Mouse (Mus musculus) neural tube, embryonic 15.5 days (tissue): ENCODE data around the gene Itpk1. TPM values are rescaled to one million over a fixed set of nuclear protein-coding genes. Genes with fewer than 3 reads are reported as not detected.
A peak's percentile ranks its signal among the peaks of the same experiment; 100 is the strongest.

Experiments used
- ATAC-seq: fragments of 200-750 bp; cut with Nextera tagmentation; 2 replicates; pipeline ENCODE4 v1.8.0; 2017; ENCODE audit warnings: mild to moderate bottlenecking, moderate TSS enrichment, moderate library complexity; ENCODE audit not compliant: low FRiP score
- H3K27ac ChIP-seq: fragments of 300-500 bp; sonication (generic); replicated peaks from 2 replicates; pipeline ENCODE4 v1.5.1; 2015; ENCODE audit warnings: mild to moderate bottlenecking, inconsistent platforms
- H3K27me3 ChIP-seq: fragments of 300-500 bp; sonication (generic); replicated peaks from 2 replicates; pipeline ENCODE4 v1.6.1; 2015; ENCODE audit warnings: inconsistent platforms
- H3K36me3 ChIP-seq: fragments of 300-500 bp; sonication (generic); 2 replicates; pipeline ENCODE4 v1.6.1; 2015; ENCODE audit warnings: inconsistent platforms
- H3K4me1 ChIP-seq: fragments of 300-500 bp; sonication (generic); 2 replicates; pipeline ENCODE4 v1.6.1; 2015; ENCODE audit warnings: inconsistent platforms
- H3K4me2 ChIP-seq: fragments of 300-500 bp; sonication (generic); 2 replicates; pipeline ENCODE4 v1.6.1; 2015; ENCODE audit warnings: inconsistent platforms, mild to moderate bottlenecking, moderate library complexity
- H3K4me3 ChIP-seq: fragments of 300-500 bp; sonication (generic); replicated peaks from 2 replicates; pipeline ENCODE4 v1.5.1; 2015; ENCODE audit warnings: mild to moderate bottlenecking, inconsistent platforms
- H3K9ac ChIP-seq: fragments of 300-500 bp; sonication (generic); replicated peaks from 2 replicates; pipeline ENCODE4 v1.6.1; 2015; ENCODE audit warnings: mild to moderate bottlenecking, inconsistent platforms
- H3K9me3 ChIP-seq: fragments of 300-500 bp; sonication (generic); replicated peaks from 2 replicates; pipeline ENCODE4 v1.6.1; 2016; ENCODE audit warnings: inconsistent platforms
- WGBS: fragments of 180-500 bp; shearing (Covaris S2); methylation state at CpG from one replicate; pipeline ENCODE4 v1.1.7; 2015; ENCODE audit warnings: mixed read lengths; 5-methylcytosine and 5-hydroxymethylcytosine counted together
- polyA plus RNA-seq: library from polyadenylated mRNA; unstranded; fragments of >200 nt; fragmentation: Nextera tagmentation; extraction: Ambion mirVana; gene quantifications from 2 replicates; pipeline ENCODE4 v1.2.1, GENCODE M21; 2015

Itpk1 gene
- polyA plus RNA-seq, 1 experiment from 2014 or later, result 42.7 TPM

GRCm38 (mm10) chr12:102554721-102555516 is 149.8 kb downstream of the Itpk1 start, which contains the start of gene Chga:
Gene Chga (plus strand): TSS chr12:102554969.
- Histone ChIP-seq H3K4me2 (peak within 1 kb of the TSS; percentile 70), H3K27me3 (0 out of 2 replicates have a peak, but pooled peaks cover 10% of the 10 kb centered on the region), H3K9me3 (no peaks in the 10 kb centered on the region), H3K4me3 (peak within 1 kb of the TSS; percentile 64), H3K27ac (peak within 1 kb of the TSS; percentile 87), H3K4me1 (peaks cover 29% of the 10 kb centered on the region), H3K36me3 (no peaks in the 10 kb centered on the region; the same call in 1 of the 2 replicates), H3K9ac (peak within 1 kb of the TSS; percentile 72)
- 3% methylated on average over 47 of the region's 48 CpGs for WGBS
- ATAC-seq, result peak; percentile 91

GRCm38 (mm10) chr12:102553705-102554275 is 150.9 kb downstream of the Itpk1 start:
- Histone ChIP-seq H3K27me3 (0 out of 2 replicates have a peak, but pooled peaks cover 10% of the 10 kb centered on the region), H3K9me3 (no peaks in the 10 kb centered on the region), H3K4me2 (peak overlapping the region; percentile 70), H3K4me1 (peaks cover 29% of the 10 kb centered on the region), H3K9ac (0 out of 2 replicates have a peak overlapping the region, but pooled peaks have one; percentile 43), H3K27ac (no peak overlapping the region), H3K36me3 (no peaks in the 10 kb centered on the region; the same call in 1 of the 2 replicates), H3K4me3 (peak overlapping the region; percentile 64)
- 80% methylated on average over 14 of the region's 14 CpGs for WGBS
- peak; percentile 9; the same call in 1 of the 2 replicates for ATAC-seq

GRCm38 (mm10) chr12:102552001-102552400 is 152.7 kb downstream of the Itpk1 start:
- Histone ChIP-seq H3K9ac (no peak overlapping the region), H3K4me3 (no peak overlapping the region), H3K4me2 (no peak overlapping the region), H3K36me3 (no peaks in the 10 kb centered on the region), H3K4me1 (peaks cover 29% of the 10 kb centered on the region), H3K9me3 (no peaks in the 10 kb centered on the region), H3K27me3 (0 out of 2 replicates have a peak, but pooled peaks cover 10% of the 10 kb centered on the region), H3K27ac (no peak overlapping the region)
- WGBS, result 36% methylated on average over 6 of the region's 6 CpGs
- no peak for ATAC-seq

GRCm38 (mm10) chr12:102551186-102551585 is 153.5 kb downstream of the Itpk1 start:
- H3K9me3 ChIP-seq, result no peaks in the 10 kb centered on the region
- peaks cover 28% of the 10 kb centered on the region for H3K4me1 ChIP-seq
- H3K4me2 ChIP-seq, result no peak overlapping the region
- 0 out of 2 replicates have a peak, but pooled peaks cover 10% of the 10 kb centered on the region for H3K27me3 ChIP-seq
- no peak overlapping the region for H3K27ac ChIP-seq
- no peak overlapping the region for H3K9ac ChIP-seq
- WGBS, result 71% methylated on average over 3 of the region's 3 CpGs
- no peaks in the 10 kb centered on the region for H3K36me3 ChIP-seq
- no peak overlapping the region for H3K4me3 ChIP-seq
- no peak for ATAC-seq

- WGBS, result 5% methylated on average over 11 of the region's 11 CpGs
- Histone ChIP-seq H3K4me2 (no peak overlapping the region), H3K27ac (no peak overlapping the region), H3K4me3 (no peak overlapping the region), H3K27me3 (0 out of 2 replicates have a peak, but pooled peaks cover 10% of the 10 kb centered on the region), H3K9ac (no peak overlapping the region), H3K36me3 (no peaks in the 10 kb centered on the region), H3K9me3 (no peaks in the 10 kb centered on the region), H3K4me1 (peaks cover 22% of the 10 kb centered on the region)
- ATAC-seq, result no peak
Observed at GRCm38 (mm10) chr12:102550529-102550928, 154.2 kb downstream of the Itpk1 start.

GRCm38 (mm10) chr12:102545122-102545521 is 159.6 kb downstream of the Itpk1 start:
- no peak for ATAC-seq
- no peaks in the 10 kb centered on the region for H3K4me1 ChIP-seq
- H3K4me3 ChIP-seq, result no peak overlapping the region
- H3K4me2 ChIP-seq, result no peak overlapping the region
- no peaks in the 10 kb centered on the region for H3K9me3 ChIP-seq
- H3K27me3 ChIP-seq, result no peaks in the 10 kb centered on the region
- H3K27ac ChIP-seq, result no peak overlapping the region
- 51% methylated on average over 6 of the region's 6 CpGs for WGBS
- no peak overlapping the region for H3K9ac ChIP-seq
- no peaks in the 10 kb centered on the region for H3K36me3 ChIP-seq

- Histone ChIP-seq H3K4me1 (no peaks in the 10 kb centered on the region), H3K9ac (no peak overlapping the region), H3K27me3 (no peaks in the 10 kb centered on the region), H3K4me2 (no peak overlapping the region), H3K9me3 (no peaks in the 10 kb centered on the region), H3K36me3 (no peaks in the 10 kb centered on the region), H3K4me3 (no peak overlapping the region), H3K27ac (no peak overlapping the region)
- no peak for ATAC-seq
- 94% methylated on average over 7 of the region's 7 CpGs for WGBS
Observed at GRCm38 (mm10) chr12:102541168-102541567, 163.6 kb downstream of the Itpk1 start.

- no peak overlapping the region for H3K4me2 ChIP-seq
- H3K4me1 ChIP-seq, result no peaks in the 10 kb centered on the region
- no peaks in the 10 kb centered on the region for H3K9me3 ChIP-seq
- H3K27ac ChIP-seq, result no peak overlapping the region
- 66% methylated on average over 8 of the region's 8 CpGs for WGBS
- H3K36me3 ChIP-seq, result no peaks in the 10 kb centered on the region
- no peak for ATAC-seq
- H3K27me3 ChIP-seq, result no peaks in the 10 kb centered on the region
- H3K9ac ChIP-seq, result no peak overlapping the region
- no peak overlapping the region for H3K4me3 ChIP-seq
Observed at GRCm38 (mm10) chr12:102540278-102540677, 164.5 kb downstream of the Itpk1 start.

- Histone ChIP-seq H3K4me2 (no peak overlapping the region), H3K9me3 (no peaks in the 10 kb centered on the region), H3K27me3 (no peaks in the 10 kb centered on the region), H3K4me3 (no peak overlapping the region), H3K9ac (no peak overlapping the region), H3K36me3 (no peaks in the 10 kb centered on the region), H3K4me1 (no peaks in the 10 kb centered on the region), H3K27ac (no peak overlapping the region)
- WGBS, result 43% methylated on average over 1 of the region's 1 CpGs
- no peak for ATAC-seq
Observed at GRCm38 (mm10) chr12:102535796-102536195, 168.9 kb downstream of the Itpk1 start.

- no peak overlapping the region for H3K9ac ChIP-seq
- no peaks in the 10 kb centered on the region for H3K9me3 ChIP-seq
- ATAC-seq, result no peak
- H3K4me3 ChIP-seq, result no peak overlapping the region
- no peak overlapping the region for H3K27ac ChIP-seq
- WGBS, result 71% methylated on average over 5 of the region's 5 CpGs
- no peaks in the 10 kb centered on the region for H3K36me3 ChIP-seq
- no peak overlapping the region for H3K4me2 ChIP-seq
- H3K4me1 ChIP-seq, result no peaks in the 10 kb centered on the region
- H3K27me3 ChIP-seq, result no peaks in the 10 kb centered on the region
Observed at GRCm38 (mm10) chr12:102527989-102528388, 176.7 kb downstream of the Itpk1 start.

GRCm38 (mm10) chr12:102524760-102525159 is 180.0 kb downstream of the Itpk1 start:
- H3K4me1 ChIP-seq, result peaks cover 8% of the 10 kb centered on the region; the same call in 1 of the 2 replicates
- H3K4me3 ChIP-seq, result no peak overlapping the region
- H3K4me2 ChIP-seq, result no peak overlapping the region
- no peak overlapping the region for H3K9ac ChIP-seq
- no peak for ATAC-seq
- H3K27ac ChIP-seq, result no peak overlapping the region
- H3K36me3 ChIP-seq, result no peaks in the 10 kb centered on the region
- no peaks in the 10 kb centered on the region for H3K9me3 ChIP-seq
- H3K27me3 ChIP-seq, result no peaks in the 10 kb centered on the region
- 23% methylated on average over 6 of the region's 6 CpGs for WGBS

GRCm38 (mm10) chr12:102524216-102524615 is 180.5 kb downstream of the Itpk1 start:
- H3K4me1 ChIP-seq, result peaks cover 8% of the 10 kb centered on the region; the same call in 1 of the 2 replicates
- no peak overlapping the region for H3K4me3 ChIP-seq
- no peaks in the 10 kb centered on the region for H3K27me3 ChIP-seq
- no peak overlapping the region for H3K9ac ChIP-seq
- H3K27ac ChIP-seq, result no peak overlapping the region
- ATAC-seq, result no peak
- H3K4me2 ChIP-seq, result no peak overlapping the region
- WGBS, result 61% methylated on average over 3 of the region's 3 CpGs
- H3K9me3 ChIP-seq, result no peaks in the 10 kb centered on the region
- no peaks in the 10 kb centered on the region for H3K36me3 ChIP-seq
